Mouse (Mus musculus) cerebellum, adult 9-11 months (tissue): ENCODE measurements around the gene Tmem39b.
"Not testable (repeated sequence)": the region's sequence is repeated elsewhere in the genome, so short reads cannot be mapped to it uniquely, and the experiment has no call there.

ENCODE experiments used
- DNase-seq: peaks from one replicate; pipeline ENCODE4 v3.0.0; 2022

The Tmem39b gene

DNA sequence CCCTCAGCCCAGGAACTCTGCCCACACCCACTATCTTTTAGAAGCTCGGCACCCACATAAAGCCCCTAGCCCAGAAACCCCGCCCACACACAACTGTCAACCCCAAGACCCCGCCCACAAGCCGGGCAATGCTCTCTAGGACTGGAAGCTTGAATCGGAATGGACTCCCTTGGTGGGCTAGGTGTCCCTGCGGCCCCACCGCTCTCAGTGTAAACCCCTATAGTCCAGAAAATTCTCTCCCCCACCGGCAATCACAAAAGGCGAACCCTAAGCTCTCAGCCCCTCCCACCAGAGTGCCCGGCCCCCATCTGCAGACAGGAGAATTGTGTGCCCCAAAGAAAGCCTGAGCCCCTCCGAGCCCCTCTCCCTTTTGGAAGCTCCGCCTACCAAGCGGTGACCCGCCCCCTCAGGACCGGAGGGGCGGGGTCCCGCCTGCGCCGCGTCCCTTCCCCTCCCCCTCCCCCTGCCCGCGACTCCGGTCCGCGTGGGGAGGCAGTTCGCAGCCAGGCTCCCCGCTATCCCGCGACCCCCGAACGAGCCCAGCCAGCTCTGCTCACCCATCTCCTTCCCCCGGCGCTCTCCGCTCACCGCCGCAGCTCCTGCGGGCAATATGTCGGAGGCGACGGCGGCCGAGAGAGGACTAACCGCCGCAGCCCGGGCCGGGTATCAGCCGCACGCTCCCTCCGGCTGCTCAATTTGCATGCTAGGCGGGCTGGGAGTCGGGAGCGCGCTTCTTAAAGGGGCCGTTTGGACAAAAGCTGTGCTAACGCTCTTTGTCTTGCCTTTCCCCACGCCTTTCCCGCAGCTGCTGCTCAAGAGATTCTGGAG, at the start of gene Tmem39b:
TSS of gene Tmem39b (minus strand) at position 681 of the 828 bp plus-strand sequence.
- DNase-seq = peak; percentile 92

DNA sequence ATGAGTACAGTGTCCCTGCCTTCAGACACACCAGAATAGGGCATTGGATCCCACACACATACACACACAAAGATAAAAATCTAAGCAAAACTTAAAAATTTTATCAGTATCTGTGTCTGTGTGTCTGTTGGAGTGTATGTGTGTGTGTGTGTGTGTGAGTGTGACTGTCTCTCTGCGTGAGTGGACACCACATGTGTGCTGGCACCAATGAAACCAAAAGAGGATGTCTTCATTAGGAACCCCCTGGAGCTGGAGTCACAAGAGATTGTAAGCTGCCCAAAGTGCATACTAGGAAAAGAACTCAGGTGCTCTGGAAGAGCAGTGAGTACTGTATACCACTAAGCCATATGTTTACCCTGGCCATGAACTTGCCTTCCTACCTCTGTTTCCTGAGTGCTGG, 49.5 kb upstream of the Tmem39b start:
- no peak for DNase-seq

DNA sequence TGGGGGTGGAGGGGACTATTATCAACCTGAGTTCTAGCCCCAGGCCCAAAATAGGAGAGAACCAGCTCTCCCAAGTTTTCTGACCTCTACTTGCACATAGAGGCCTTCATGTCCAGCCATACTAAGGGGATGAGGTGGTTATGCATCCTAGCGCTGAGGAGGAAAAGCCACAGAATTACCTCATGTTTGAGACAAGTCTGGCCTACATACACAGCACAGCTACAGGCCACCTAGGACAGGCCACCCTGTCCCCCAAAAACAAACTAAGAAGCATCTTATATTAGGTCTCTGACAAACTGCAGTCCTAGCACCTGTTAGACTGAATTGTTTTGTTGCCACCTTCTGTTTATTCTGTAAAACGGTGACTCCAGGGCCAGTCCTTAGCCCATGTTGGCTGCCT, 46.9 kb upstream of the Tmem39b start:
- DNase-seq = no peak

DNA sequence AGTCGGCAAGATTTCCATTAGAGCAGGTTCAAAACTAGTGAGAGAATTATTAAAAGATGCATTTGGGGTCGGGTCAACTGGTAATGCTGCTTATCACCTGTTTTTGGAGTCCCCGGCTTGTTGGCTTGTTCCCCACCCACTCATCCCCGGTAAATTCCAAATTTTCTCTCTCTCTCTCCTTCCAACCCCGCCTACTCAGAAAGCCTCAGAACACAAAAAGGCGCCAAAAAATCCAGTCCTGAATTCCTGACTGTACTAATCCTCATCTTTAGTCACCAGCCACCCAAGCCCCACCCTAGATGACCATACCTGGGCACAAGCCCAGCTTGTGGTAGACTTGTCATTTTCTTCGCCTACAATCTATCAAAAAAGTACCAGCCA, 46.4 kb upstream of the Tmem39b start:
- DNase-seq = peak; percentile 62

DNA sequence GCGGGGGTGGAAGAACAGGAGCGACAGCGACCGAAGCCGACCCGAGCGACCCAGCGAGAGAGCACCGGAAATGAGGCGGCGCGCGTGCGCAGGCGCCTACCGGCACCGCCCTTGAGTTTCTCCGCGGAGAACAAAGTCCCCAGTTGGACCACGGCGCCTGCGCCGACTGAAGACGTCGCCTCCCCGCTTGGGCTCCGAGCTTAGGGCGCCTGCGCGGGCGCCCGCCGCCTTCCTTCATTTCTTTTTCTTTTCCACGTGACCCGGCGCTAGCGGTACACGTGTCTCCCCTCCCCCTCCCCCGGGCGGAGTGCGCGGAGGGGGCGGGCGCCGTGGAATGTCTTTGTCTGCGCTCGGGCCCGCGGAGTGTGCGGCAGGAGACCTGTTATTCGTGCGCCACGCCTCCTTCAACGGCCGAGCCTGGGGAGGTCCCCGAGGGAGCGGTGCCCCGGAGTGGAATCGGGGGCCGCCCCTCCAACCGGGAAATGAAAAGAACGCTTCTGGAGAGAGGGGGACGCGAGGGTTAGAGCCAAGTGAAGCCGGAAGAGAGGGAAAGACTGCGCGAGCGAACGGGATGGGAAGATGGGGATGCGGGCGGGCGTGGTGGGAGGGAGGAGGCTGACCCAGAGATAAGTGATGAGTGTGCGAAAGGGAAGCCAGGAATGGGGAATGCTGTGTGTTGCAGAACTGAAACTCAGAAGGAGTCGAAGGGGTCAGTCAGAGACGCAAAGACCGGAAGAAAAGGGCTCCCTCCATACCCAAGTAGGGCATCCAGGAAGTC, 45.8 kb upstream of the Tmem39b start, which contains the start of gene Khdrbs1:
TSS of gene Khdrbs1 (minus strand) at position 72 of the 778 bp plus-strand sequence.
- peak; percentile 98 for DNase-seq

DNA sequence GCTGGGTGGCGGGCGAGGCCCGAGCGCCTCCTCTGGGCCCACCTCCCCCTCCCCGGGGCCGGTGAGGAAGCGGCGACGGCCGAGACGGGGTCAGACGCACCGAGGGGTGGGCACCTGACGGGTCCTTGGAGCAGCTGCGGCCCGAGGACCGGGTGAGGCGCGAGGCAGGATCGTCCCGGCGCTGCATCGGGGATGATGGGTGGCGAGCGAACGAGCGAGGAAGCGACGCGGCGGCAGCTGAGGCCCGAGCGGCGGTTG, 45.3 kb upstream of the Tmem39b start:
- DNase-seq = no peak

DNA sequence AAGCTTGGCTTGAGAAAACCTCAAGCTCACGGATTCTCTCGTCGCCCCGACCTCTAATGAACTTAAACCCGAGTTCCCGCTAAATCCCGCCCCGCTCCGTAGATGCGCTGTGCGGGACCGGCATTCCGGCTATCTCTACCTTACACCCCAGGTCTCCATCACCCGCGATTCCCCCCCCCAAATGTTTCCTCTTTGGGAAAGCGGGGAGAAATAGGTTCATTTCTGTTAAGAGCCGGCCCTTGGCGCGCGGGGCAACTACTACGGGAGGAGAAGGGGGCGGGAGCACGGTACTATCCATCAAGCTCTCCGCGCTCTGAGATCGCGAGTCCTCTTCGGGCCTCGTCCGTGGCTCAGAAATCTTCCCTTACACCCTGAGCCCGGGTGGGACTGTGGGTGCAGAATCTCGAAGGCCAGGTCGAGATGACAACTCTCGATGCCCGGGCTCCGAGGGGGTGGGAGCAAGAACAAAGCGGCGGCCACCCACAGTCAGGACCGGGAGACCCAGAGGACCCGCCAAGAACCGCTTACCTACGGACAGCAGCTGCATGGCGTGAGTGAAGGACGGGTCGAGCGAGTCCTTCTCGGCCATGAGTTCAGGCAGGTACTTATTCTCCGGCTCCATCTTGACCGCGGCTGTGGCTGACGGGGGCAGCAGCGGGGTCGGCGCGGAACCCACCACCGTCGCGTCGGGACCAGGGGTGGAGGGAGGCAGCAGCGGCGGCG, 44.8 kb upstream of the Tmem39b start:
- peak; percentile 60 for DNase-seq

DNA sequence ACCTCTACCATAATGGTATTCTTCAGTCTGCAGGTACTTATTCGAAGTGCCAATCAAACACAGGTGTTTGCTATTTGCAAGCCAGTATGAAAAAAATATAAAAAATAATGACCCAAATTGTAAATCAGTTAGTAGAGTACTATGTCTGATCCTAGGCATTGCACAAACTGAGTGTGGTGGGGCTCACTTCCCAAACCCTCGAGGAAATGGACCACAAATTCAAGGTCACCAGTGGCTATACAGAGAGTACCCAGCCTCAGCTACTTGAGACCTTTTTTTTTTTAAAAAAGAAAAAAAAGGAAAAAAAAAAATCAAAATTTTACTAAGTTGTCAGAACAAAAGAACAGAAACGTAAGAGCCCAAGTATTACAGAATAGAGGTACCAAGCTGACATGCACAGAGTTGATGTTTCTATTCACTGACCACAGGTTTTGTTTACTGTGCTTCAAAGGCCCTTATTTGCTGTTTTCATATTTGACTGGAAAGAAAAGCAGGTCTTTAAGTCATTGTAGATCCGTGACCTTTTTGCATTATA, 42.5 kb upstream of the Tmem39b start:
- DNase-seq = no peak

DNA sequence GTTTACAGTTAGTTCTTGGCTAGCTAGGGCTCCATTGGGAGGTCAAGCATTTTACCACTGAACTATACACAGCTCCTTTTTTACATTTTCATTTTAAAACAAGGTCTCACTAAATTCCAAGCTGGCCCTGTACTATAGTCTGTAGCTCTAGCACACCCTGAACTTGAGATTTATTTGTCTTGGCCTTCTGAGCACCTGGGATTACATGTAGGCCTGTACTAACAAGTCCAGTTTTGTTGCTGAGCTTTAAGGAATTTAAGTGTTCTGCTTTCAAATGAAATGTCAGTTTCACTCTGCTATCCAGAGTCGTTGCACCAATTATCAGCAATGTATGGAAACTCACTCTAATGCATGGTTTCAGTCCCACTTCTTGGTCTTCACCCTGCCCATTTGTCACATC, 39.5 kb upstream of the Tmem39b start:
- DNase-seq = no peak

DNA sequence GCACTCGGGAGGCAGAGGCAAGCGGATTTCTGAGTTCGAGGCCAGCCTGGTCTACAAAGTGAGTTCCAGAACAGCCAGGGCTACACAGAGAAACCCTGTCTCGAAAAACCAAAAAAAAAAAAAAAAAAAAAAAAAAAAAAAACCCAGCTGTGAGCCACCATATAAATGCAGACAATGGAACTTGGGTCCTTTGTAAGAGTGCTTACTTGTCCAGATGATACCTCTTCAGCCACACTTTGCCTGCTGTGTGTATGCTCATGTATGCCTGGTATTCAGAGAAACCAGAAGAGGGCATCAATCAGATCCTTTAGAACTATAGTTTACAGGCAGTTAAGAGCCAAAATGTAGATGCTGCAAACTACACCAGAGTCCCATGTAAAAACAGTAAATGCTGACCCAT, 38.8 kb upstream of the Tmem39b start:
- DNase-seq = not testable (repeated sequence)

DNA sequence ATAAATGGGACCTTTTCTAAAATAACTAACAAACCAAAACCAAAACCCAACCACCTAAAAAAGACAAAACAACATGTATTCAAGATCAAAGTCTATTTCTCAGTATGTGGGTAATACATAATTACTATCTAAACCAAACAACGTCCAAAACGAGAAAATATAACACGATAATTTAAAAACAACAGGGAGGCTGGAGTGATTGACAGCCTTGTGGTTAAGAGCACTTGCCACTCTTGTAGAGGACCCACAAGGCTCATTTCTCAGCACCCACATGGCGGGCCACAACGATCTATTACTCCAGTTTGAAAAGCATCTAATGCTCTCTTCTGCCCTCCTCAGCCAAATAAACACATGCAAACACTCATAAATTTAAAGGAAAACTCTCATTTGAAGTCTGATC, 34.8 kb upstream of the Tmem39b start:
- DNase-seq = no peak

DNA sequence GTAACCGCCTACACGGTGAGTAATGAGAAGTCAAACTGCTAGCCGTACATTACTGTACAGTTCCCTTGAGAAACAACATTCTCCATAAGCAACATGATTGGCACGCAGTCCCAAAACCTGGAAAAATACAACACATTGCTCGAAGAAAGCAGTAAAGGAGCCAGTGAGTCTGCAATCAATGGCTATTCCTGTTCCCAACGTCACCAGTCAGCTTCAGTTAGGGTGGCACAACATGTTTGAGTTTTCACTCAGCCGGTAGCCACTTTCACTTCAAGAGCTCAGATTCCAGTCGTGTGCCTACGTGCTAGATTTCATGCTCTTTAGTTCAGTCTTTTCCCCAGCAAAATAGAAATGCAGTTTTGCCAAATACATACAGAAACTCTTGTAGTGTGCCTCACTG, 19.7 kb upstream of the Tmem39b start:
- DNase-seq = no peak

DNA sequence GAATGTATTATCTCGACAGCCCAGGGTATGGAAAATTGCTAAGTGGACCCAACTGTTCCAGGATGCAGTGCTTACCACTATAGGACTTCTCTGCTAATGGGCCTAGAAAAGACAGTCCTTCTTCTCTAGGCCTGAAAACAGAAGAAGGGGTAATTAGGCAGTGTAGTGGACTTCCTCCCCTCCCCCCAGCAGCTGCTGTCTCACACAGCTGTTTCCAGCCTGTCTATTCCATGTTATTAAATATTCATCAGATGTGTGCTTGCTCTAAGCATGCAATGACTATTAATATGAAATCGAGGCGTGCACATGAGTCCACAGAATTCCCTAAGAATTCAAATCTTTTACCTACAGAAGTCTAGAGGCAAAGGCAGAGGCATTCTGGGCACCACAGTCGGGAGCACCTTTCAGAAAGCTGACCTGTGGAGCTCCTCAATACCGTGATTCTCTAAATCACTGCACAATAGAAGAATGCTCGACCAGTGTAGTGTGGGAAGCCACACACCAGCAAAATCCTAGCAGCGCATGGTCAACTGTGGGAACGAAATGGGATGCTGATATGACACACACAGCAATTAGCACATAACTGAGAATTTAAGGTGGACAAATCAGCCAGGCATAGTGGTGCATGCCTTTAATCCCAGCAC, 13.0 kb upstream of the Tmem39b start:
- DNase-seq = no peak

DNA sequence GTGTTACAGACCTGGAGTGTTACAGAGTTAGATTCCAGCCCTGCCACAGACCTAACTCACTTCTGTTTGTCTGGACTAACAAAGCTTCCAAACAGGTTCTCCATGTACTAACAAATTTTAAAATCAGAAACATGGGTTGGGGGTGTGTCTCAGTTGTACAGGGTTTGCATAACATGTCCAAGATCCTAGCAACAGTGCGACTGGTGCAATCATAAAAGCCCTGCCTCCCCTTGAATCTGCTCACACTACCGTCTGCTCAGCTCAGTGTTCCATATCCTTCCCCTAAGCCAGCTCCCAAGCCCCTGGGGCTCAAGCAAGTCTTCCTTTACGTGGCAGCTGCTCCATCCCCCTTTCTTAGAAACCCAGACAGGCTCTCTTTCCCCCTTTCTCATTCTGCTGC, 10.1 kb upstream of the Tmem39b start:
- DNase-seq = no peak

DNA sequence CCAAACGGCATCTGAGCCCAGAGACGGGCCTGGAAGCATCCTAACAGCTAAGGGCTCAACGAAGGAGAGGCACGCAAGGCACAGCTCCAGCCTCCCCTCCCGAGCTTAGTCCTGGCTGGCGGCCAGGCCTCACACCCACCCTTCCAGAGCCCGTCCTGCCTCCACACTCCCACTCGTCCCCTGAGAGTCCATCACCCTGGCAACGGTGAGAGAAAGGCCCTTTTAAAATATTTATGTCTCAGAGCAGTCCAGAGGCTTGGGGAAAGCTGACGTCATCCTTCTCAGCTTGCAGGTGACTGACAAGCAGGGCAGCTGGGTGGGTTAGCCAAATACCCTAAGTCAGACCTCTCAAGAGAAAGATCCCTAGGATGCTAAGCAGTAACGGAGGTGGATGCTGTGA, 5.8 kb upstream of the Tmem39b start:
- no peak for DNase-seq

DNA sequence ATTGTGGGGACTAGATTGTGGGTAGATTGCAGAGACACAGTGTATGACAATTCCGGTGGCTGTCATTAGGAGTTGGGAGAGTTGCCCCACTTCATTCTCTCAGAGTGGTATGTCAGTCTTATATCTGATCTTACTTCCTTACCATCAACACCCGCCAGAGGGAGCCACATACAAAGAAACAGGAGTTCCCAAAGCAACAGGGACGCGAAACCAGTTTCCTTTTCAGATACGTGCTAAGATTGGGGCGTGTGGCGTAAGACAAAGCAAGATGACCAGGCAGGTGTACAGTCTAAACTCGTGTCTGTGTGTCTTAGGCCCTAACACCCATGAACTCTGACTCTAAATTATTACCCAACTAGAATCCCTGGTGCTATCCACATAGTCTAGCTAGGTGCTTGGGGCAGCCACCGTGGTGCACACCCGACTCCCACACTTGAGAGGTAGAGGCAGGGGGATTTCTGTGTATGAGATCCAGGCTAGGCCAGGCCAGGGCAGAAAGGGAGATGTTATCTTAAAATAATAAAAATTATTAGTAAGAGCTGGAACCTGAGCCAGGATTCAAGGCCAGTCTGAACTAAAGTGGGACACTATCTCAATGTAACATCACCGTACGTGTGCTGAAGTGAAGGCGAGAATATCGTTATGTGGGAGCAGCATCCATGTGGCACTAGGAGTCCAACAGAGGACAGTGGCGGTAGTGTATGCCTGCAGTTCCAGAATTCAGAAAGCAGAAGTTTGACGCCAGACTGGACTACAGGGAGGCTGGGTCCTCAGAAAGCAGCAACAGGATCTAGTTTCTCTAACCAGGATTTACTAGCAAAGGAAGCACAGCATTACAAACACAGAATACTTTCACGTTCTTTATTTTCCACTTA, 5.1 kb upstream of the Tmem39b start:
- DNase-seq = peak; percentile 73

DNA sequence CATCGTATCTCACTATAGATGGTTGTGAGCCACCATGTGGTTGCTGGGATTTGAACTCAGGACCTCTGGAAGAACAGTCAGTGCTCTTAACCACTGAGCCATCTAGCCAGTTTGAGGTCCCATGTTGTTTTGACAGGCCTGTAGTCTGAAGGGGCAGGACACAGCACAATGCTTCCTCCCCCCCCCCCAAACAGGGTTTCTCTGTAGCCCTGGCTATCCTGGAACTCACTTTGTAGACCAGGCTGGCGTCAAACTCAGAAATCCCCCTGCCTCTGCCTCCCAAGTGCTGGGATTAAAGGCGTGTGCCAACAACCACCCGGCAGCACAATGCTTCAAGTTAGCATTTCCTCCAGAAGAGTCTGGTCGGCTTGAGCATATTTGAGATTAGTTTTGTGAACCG, 4.0 kb upstream of the Tmem39b start:
- not testable (repeated sequence) for DNase-seq

DNA sequence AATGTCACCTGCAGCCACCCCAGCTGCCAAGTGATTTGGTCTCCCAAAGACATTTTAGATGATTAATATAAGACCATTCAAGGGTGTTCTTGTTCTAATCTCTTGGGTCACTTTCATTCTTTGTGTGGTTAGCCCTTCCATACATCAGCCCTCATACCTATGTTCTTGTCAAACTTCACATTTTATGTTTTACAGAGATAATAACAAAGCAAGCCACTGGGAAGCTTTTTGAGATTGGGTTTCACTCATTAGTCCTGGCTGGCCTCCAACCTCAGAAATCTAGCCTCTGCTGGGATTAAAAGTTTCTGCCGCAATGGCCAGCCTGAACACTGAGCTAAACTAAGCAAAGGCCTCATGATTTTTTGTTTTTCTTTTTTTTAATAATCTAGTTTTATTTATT, 3.6 kb upstream of the Tmem39b start:
- DNase-seq = no peak

DNA sequence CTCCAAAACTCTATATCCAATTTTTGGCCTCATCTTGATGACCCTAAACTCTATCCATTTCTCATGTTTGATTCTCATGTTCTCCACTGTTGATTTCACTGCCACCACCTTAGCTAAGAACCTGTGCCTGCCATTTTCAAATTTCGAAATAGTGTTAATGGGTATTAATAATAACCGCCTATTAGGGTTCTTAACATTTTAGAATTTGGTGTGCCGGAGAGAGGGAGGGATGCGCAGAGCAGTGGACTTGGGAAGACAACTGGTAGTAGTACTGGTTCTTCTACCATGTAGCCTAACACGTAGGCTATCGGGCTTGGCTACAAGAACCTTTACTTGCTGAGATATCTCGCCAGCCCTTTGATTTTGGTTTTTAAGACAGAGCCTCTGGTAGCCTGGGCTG, 553 bp upstream of the Tmem39b start:
- no peak for DNase-seq

DNA sequence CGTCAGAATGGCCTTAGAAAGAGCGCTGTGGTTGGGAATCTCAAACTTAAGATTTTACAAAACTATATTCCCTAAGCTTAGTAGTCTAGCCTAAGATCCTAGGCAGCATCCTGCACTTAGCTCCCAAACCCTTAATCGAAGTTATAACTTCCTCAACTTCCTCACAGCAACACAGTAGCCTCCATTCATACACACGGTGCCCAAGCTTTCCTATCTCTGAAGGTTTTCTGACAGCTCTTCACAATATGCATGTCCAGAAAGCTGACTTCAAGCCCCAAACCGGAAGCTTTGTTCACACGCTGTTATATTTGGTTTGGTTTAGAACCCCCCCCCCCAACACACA, 852 bp downstream of the Tmem39b start:
- no peak for DNase-seq

DNA sequence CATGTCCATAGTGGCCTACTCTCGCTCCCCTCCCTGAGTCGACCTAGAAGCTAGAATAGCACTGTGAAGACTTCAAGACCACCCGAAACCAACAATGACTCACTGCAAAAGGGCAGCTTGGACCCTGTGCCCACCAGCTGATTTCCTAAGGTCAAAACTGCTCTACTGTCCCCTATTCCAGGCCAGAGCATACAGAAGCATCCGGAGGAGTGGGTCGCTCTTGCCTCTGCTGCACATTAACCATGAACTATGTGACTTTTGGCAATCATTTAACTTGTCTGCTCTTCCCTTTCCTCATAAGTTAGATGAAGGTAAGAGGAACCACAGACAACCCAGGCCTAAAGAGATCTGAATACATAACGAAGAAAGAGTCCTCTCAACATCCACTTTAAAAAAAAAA, 12.1 kb downstream of the Tmem39b start:
- no peak for DNase-seq

DNA sequence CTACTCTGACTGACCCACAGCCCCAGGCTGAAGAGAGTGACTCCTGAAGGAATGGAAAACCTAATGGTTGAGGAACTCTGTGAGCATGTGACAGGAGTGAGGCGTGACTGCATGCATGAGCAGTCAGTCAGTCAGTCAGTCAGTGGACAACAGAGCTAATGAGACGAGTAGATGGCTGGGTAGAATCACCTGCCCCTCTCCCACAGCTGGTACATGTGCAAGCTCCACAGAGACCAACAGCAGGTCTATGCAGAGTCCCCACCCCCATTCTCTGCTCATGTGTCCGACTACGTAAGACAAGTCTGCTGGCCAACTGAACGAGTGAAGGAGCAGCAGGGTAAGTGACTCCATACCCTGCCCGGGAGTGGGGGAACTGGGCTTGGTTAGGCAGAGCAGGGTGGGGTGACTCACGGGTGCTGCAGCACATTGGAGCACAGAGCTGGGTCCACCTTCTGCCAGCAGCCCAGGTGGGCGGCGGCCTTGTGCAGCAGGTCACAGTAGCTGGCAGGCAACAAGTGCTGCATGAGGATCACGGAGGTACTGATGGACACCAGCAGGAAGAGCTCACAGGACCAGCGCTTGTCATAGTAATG, 12.6 kb downstream of the Tmem39b start:
- no peak for DNase-seq
